Mouse (Mus musculus): ENCODE results near the gene Senp2. TPM values are rescaled to one million over a fixed set of nuclear protein-coding genes. Genes with fewer than 3 reads are reported as not detected.
"Not testable (repeated sequence)": the region's sequence is repeated elsewhere in the genome, so short reads cannot be mapped to it uniquely, and the experiment has no call there.

Senp2 gene
- total RNA-seq (2022): 10 to 100 TPM; 39.6 to 51.4 (median 44.3) TPM

GRCm38 (mm10) chr16:22009099-22009584 is at the start of gene Senp2:
Gene Senp2, plus strand, starts transcription at chr16:22009484.
- peak; percentile 100 for DNase-seq

DNA sequence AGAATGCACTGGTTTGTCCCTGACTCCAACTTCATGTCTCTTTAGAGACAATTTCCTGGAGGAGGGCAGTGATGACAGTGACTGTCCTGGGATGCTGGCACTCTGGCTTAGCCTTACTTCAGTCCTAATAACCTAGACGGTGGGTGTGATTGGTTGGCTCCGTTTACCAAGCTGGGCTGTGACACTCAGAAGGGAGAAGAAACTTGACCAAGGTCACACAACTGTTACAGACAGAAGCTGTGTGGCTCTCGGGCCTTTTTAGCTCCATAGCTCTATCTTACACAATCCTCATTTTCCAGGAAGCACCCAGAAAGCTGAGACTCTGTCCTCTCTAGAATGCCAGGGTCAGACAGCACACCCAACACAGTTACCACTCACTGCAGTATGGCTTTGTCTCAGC is 43.7 kb upstream of the Senp2 start:
- DNase-seq: no peak

- DNase-seq: no peak
Observed at GRCm38 (mm10) chr16:21969874-21970273, 39.4 kb upstream of the Senp2 start.

DNA sequence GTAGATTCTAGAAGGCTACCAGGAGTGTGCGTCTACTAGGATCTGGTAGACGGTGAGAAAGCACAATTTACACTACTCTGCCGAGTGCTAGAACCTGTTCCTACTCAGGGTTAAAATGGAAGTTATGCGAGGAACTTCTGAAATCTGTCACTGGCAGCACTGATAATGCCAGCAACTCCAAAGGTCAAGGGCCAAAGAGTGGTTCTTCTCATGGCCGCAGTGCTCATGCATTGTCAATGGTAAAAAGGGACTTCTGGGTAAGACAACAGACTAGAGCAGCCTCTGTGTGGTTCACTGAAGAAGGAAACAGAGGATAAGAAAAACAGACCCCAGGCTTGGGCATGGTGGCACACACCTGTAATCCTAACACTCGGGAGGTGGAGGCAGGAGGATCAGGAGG is 38.7 kb upstream of the Senp2 start:
- DNase-seq: no peak

GRCm38 (mm10) chr16:21971446-21971845 is 37.8 kb upstream of the Senp2 start:
- DNase-seq: no peak

DNA sequence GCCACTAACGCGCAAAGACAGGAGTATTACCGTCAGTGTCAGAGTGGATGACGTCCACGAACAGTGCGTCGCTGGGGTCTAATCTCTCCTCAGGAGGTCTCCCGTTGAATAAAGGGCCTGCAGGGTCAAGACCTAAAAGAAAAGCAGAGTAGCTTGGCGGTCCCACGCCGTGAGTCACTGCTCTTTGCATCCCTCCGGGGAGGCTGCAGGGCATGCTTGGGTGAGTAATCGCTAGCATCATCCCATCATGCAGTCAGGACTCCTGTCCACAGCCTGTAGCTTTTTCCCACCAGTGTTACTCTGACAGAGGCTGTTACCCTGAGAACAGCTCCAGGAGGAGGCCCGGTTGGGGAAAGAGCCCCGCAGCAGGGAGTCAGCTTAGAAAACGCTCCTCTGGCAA is 33.1 kb upstream of the Senp2 start:
- DNase-seq: no peak

GRCm38 (mm10) chr16:21977347-21977746 is 31.9 kb upstream of the Senp2 start:
- no peak for DNase-seq

GRCm38 (mm10) chr16:21983146-21983545 is 26.1 kb upstream of the Senp2 start:
- no peak for DNase-seq

DNA sequence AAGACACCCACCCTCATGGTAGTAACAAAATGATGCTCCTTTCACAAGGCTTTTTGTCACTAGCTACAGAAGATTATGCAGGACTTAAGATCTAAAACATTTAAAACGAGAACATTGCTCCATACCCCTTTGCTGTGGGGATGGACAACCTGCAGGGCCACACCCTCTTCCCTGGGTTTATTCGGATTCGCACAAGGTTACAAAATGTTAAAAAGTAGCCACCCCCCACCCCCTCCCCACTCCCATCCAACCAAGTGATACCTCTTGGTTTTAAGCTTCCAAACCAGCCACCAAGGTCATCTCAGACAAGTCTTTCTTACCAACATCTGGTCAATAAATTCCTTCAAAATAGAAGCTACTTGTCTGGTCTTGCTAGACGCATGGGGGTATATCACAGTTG is 25.7 kb upstream of the Senp2 start:
- DNase-seq: no peak

DNA sequence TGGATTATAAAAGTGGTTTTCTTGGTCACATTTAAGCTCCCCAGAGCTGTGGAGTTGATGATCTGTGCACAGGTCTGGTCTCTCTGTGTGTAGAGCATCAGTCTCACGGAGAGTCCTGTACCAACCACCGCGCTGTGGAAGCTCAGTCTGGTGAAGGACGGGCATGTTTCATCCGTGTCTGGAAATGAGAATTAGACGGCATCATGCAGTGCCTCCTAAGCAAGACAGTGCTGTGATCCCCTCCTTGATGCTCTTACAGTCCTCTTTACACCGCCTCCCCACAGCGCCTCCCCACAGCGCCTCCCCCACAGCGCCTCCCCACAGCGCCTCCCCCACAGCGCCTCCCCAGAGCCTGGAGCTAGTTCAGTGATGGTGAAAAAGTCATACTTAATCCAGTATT is 25.2 kb upstream of the Senp2 start:
- DNase-seq: no peak

DNA sequence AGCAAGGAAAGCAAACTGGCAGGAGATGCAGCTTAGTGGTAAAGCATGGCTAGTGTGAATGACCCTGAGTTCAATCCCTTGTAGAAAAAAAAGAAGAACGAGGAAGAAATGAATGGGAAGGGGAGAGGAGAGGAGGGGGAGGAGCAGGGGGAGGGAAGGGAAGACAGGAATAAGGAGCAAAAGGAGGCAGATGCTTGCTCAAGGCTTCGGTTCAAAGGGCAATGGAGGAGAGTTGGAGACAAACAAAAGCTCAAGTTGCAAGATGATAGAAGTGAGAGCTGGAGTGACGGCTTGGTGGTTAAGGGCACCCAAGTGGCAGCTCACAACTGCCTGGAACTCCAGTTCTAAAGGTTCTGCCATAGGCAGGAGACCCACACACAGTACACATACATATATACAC is 23.1 kb upstream of the Senp2 start:
- no peak for DNase-seq

DNA sequence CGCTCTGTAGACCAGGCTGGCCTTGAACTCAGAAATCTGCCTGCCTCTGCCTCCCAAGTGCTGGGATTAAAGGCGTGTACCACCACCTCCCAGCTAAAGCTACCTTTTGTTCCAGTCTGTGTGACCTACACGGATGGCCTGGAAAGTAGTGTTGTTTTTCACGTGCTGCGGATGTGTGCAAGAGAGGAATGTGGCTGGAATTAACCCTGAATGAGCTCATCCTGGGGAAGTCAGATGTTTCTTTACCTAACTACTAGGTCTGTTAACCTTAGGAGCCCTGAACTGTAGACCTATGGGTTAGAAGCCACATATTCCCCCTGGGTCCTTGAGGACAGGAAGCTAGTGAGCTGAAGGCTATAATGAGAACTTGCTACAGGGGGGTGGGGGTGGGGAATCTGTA is 21.3 kb upstream of the Senp2 start:
- no peak for DNase-seq

DNA sequence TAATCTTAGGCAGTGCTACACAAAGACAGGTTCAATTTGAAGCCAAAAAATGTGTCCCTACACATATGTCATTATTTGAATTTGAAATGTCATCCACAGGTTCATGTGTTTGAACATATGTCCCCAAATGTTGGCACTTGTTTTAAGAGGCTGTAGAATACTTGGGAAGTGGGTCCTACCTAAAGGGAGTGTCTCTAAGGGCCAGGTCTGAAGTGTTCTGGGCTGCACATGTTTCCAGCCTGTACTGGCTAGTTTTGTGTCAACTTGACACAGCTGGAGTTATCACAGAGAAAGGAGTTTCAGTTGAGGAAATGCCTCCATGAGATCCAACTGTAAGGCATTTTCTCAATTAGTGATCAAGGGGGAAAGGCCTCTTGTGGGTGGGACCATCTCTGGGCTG is 18.4 kb upstream of the Senp2 start:
- DNase-seq: not testable (repeated sequence)

GRCm38 (mm10) chr16:21991774-21992173 is 17.5 kb upstream of the Senp2 start:
- no peak for DNase-seq

DNA sequence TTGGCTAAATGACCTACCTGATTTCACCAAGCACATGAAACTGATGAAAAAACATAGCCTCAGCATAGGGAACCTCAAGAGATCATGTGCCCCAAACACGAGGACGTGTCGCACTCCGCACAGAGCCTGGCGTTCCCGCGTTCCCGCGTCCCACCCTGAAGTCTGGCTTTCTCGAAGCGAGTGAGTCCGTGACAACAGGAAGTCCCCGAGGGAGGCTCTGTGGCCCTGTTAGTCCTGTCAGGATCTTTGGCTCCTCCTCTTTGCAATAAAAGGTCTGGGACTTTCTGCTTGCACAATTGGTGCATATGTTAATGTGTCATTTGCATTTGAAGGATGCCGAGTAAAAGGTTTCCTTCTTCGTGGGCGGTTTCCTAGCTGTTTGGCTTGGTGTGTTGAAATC is 14.0 kb upstream of the Senp2 start, which contains the start of gene Liph:
Gene Liph, minus strand, starts transcription at position 360 of the 400 bp plus-strand sequence.
- DNase-seq: no peak

- DNase-seq: no peak
Observed at GRCm38 (mm10) chr16:21996402-21996801, 12.9 kb upstream of the Senp2 start.

DNA sequence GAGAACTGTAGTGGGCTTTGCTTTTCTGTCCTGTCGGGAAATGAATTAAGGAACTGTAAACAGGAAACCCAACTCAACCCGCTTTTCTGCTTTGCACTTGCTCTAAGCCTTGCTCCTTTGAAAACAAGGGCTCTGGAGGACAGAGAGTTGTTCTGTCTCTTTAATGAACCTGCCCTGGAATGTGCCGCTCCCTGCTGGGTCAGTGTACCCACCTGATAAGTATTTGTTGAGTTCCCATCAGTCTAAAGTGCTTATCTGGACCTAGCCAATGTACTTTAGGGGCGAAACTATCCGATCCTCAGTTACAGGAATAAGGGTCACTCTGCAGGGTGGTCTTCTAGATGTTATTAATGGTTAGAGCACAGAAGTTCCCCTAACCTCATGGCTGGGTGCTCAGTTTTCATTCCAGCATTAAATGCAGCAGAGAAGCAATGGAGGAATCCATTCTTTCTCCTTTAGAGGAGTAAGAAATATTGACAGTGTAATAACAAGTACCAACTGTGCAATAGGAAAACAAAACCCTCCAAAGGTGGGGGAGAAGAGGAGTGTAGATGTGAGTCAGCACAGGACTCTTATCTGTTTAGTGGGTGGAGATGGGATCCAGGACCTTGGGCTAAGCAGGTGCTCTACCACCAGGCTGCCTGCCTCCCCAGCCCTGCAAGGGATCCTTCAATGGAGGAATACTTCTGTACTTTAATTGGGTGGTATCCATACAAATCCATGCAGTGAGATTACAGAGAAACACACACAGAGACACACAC is 12.2 kb upstream of the Senp2 start:
- no peak for DNase-seq

- DNase-seq: peak; percentile 58
Observed at GRCm38 (mm10) chr16:21998061-21998460, 11.2 kb upstream of the Senp2 start.

DNA sequence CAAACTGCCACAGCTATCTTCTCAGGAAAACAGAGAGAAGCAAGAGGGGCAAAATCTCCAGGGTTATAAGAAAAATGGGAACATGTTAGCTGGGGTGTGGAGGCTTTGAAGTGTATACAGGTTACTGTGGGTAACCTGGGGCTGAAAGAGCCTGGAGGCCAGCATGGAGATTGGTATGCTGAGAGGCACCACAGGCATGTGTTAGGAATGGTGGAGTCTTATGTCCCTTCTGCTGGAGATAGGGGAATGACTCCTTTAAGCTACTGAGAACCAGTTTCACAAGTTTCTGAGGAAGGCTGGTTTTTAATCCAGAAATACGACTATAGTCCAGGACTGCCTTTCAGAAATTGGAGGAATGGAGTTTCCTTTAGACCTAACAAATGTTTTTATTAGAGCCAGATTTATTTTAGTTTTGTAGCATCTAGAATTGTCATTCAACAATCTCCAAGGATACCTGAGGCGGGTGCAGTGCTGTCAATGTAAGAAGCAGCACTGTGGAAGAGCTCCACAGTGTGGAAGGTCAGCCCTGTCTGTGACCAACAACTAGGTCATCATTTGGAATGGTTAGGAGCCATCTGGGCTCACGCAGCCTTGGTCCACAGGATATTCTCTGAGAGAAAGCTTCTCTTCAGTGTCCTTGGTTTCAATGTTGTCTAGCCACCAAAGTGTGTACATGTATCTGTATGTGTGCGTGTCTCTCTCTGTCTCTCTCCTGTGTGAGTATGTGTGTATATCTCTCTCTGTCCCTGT is 9.2 kb upstream of the Senp2 start:
- DNase-seq: no peak

- no peak for DNase-seq
Observed at GRCm38 (mm10) chr16:22001172-22001571, 8.1 kb upstream of the Senp2 start.

GRCm38 (mm10) chr16:22001606-22002005 is 7.7 kb upstream of the Senp2 start:
- no peak for DNase-seq

- no peak for DNase-seq
Observed at GRCm38 (mm10) chr16:22009596-22009995, 312 bp downstream of the Senp2 start.

- DNase-seq: no peak
Observed at GRCm38 (mm10) chr16:22015569-22015968, 6.3 kb downstream of the Senp2 start.

GRCm38 (mm10) chr16:22022122-22022521 is 12.8 kb downstream of the Senp2 start:
- DNase-seq: no peak
